Mouse (Mus musculus) CD4-positive naive resting alpha-beta T cell, adult 76 days (primary cell): ENCODE measurements around the gene Ndrg2. TPM values are rescaled to one million over a fixed set of nuclear protein-coding genes. Genes with fewer than 3 reads are reported as not detected.

ENCODE experiments used
- total RNA-seq: library from RNA; stranded (reverse); gene quantifications from one replicate; pipeline ENCODE4 v1.2.4, GENCODE M21; 2023

Ndrg2 gene
- 12.7 TPM for total RNA-seq

GRCm38 (mm10) chr14:51913960-51914762 is at the start of gene Ndrg2:
TSS of gene Ndrg2 (minus strand) at chr14:51914158.

GRCm38 (mm10) chr14:51922571-51922865 is 8.6 kb upstream of the Ndrg2 start, which contains the start of gene Rnase13:
TSS of gene Rnase13 (minus strand) at chr14:51922773.

GRCm38 (mm10) chr14:51918125-51918524 is 4.2 kb upstream of the Ndrg2 start, which contains the start of gene Tppp2:
TSS of gene Tppp2 (plus strand) at chr14:51918425.

GRCm38 (mm10) chr14:51892191-51892939 is 21.6 kb downstream of the Ndrg2 start, which contains the start of gene Slc39a2:
TSS of gene Slc39a2 (plus strand) at chr14:51892889.

GRCm38 (mm10) chr14:51884598-51885331 is 29.2 kb downstream of the Ndrg2 start, which contains the start of gene Mettl17:
TSS of gene Mettl17 (plus strand) at chr14:51884842.

Other genes starting within 250 kb of the Ndrg2 start
- gene Gm17079, start 218.7 kb downstream of the Ndrg2 start, total RNA-seq = not detected
- gene Gm5800, start 197.0 kb downstream of the Ndrg2 start, total RNA-seq = not detected
- not detected for gene Ang4, start 140.6 kb downstream of the Ndrg2 start, total RNA-seq
- not detected for gene AY358078, start 114.1 kb downstream of the Ndrg2 start, total RNA-seq
- gene Ear6, start 60.5 kb downstream of the Ndrg2 start, total RNA-seq = not detected
- 51.4 TPM for gene Mettl17, start 29.3 kb downstream of the Ndrg2 start, total RNA-seq
- 0.67 TPM for gene Slc39a2, start 21.3 kb downstream of the Ndrg2 start, total RNA-seq
- not detected for gene Tppp2, start 4.3 kb upstream of the Ndrg2 start, total RNA-seq
- gene Rnase13, start 8.6 kb upstream of the Ndrg2 start, total RNA-seq = not detected
- 0.70 TPM for gene Arhgef40, start 70.6 kb upstream of the Ndrg2 start, total RNA-seq
- gene Tmem253, start 101.5 kb upstream of the Ndrg2 start, total RNA-seq = not detected
- gene Zfp219, start 106.6 kb upstream of the Ndrg2 start, total RNA-seq = 12.9 TPM
- not detected for gene Olfr221, start 128.3 kb upstream of the Ndrg2 start, total RNA-seq
- gene Hnrnpc, start 189.9 kb upstream of the Ndrg2 start, total RNA-seq = 508 TPM
- gene Rpgrip1, start 196.5 kb upstream of the Ndrg2 start, total RNA-seq = 16.8 TPM